Mouse (Mus musculus): ENCODE results near the gene Cntnap3. TPM values are rescaled to one million over a fixed set of nuclear protein-coding genes. Genes with fewer than 3 reads are reported as not detected.

The Cntnap3 gene
- polyA plus RNA-seq, 1 experiment from 2014 or later, result 0.22 TPM

Other genes with a start within 250 kb of the Cntnap3 start
- gene Spata31, start 13.5 kb upstream of the Cntnap3 start, polyA plus RNA-seq (2015; fragmentation: Nextera tagmentation; extraction: Ambion mirVana), result not detected in 2 replicates
- not detected in 2 replicates for gene Spata31d1c, start 129.1 kb upstream of the Cntnap3 start, polyA plus RNA-seq (2015; fragmentation: Nextera tagmentation; extraction: Ambion mirVana)
- gene Prss47, start 148.8 kb upstream of the Cntnap3 start, polyA plus RNA-seq (2015; fragmentation: Nextera tagmentation; extraction: Ambion mirVana), result not detected in 2 replicates
- gene Mfsd14b, start 209.0 kb upstream of the Cntnap3 start, polyA plus RNA-seq (2015; fragmentation: Nextera tagmentation; extraction: Ambion mirVana), result 53.2 and 57.9 TPM in 2 replicates
- not detected in 2 replicates for gene Olfr465-ps1, start 234.1 kb upstream of the Cntnap3 start, polyA plus RNA-seq (2015; fragmentation: Nextera tagmentation; extraction: Ambion mirVana)
- not detected in 2 replicates for gene Olfr466, start 246.3 kb upstream of the Cntnap3 start, polyA plus RNA-seq (2015; fragmentation: Nextera tagmentation; extraction: Ambion mirVana)